Mouse (Mus musculus) kidney, adult 9 months (tissue): ENCODE measurements around the gene Relb.

ENCODE experiments used
- DNase-seq: peaks from one replicate; pipeline ENCODE4 v3.0.0; 2022

Gene Relb

GRCm38 (mm10) chr7:19629361-19629734 lies at the start of gene Relb:
Gene Relb, minus strand, starts transcription at chr7:19629438.
- peak; percentile 90 for DNase-seq

- no peak for DNase-seq
These were observed 49.7 kb upstream of the Relb start for GRCm38 (mm10) chr7:19678901-19679300.

GRCm38 (mm10) chr7:19677872-19678271 lies 48.6 kb upstream of the Relb start, which contains the start of gene Apoc2:
Gene Apoc2, minus strand, starts transcription at chr7:19677941.
- DNase-seq, result no peak

- no peak for DNase-seq
These were observed 47.4 kb upstream of the Relb start for GRCm38 (mm10) chr7:19676662-19677061.

- no peak for DNase-seq
These were observed 46.6 kb upstream of the Relb start for GRCm38 (mm10) chr7:19675824-19676223.

GRCm38 (mm10) chr7:19673083-19673699 lies 44.0 kb upstream of the Relb start:
- DNase-seq, result no peak

- no peak for DNase-seq
These were observed 42.3 kb upstream of the Relb start for GRCm38 (mm10) chr7:19671511-19671910.

GRCm38 (mm10) chr7:19668947-19669721 lies 39.9 kb upstream of the Relb start:
- peak; percentile 97 for DNase-seq

GRCm38 (mm10) chr7:19667434-19667833 lies 38.2 kb upstream of the Relb start:
- DNase-seq, result no peak

GRCm38 (mm10) chr7:19666750-19667149 lies 37.5 kb upstream of the Relb start:
- DNase-seq, result no peak

GRCm38 (mm10) chr7:19664955-19665841 lies 36.0 kb upstream of the Relb start, which contains the start of gene Clptm1:
Gene Clptm1, minus strand, starts transcription at chr7:19665033.
- DNase-seq, result peak; percentile 98

- no peak for DNase-seq
These were observed 35.3 kb upstream of the Relb start for GRCm38 (mm10) chr7:19664455-19664954.

- DNase-seq, result no peak
These were observed 34.7 kb upstream of the Relb start for GRCm38 (mm10) chr7:19663940-19664339.

- no peak for DNase-seq
These were observed 23.4 kb upstream of the Relb start for GRCm38 (mm10) chr7:19652614-19653013.

GRCm38 (mm10) chr7:19651063-19651786 lies 22.0 kb upstream of the Relb start:
- no peak for DNase-seq

- no peak for DNase-seq
These were observed 12.0 kb upstream of the Relb start for GRCm38 (mm10) chr7:19641223-19641622.

- no peak for DNase-seq
These were observed 6.0 kb upstream of the Relb start for GRCm38 (mm10) chr7:19635074-19635827.

GRCm38 (mm10) chr7:19634591-19634990 lies 5.4 kb upstream of the Relb start:
- DNase-seq, result no peak

- DNase-seq, result no peak
These were observed 4.6 kb upstream of the Relb start for GRCm38 (mm10) chr7:19633855-19634254.

GRCm38 (mm10) chr7:19633197-19633596 lies 4.0 kb upstream of the Relb start:
- DNase-seq, result no peak

- no peak for DNase-seq
These were observed 3.5 kb upstream of the Relb start for GRCm38 (mm10) chr7:19632720-19633119.

GRCm38 (mm10) chr7:19632275-19632674 lies 3.0 kb upstream of the Relb start:
- no peak for DNase-seq
